Mouse (Mus musculus) midbrain, embryonic 15.5 days (tissue): Measurements from ENCODE around the gene Senp2. TPM values are rescaled to one million over a fixed set of nuclear protein-coding genes. Genes with fewer than 3 reads are reported as not detected.
A peak's percentile ranks its signal among the peaks of the same experiment; 100 is the strongest.
"Not testable (repeated sequence)": the region's sequence is repeated elsewhere in the genome, so short reads cannot be mapped to it uniquely, and the experiment has no call there.

ENCODE experiments used
- ATAC-seq: fragments of 200-750 bp; cut with Nextera tagmentation; replicated peaks from 2 replicates; pipeline ENCODE4 v1.8.0; 2017; ENCODE audit warnings: moderate TSS enrichment
- H3K27ac ChIP-seq: fragments of 300-500 bp; sonication (generic); 2 replicates; pipeline ENCODE4 v1.5.1; 2015; ENCODE audit warnings: mild to moderate bottlenecking, inconsistent platforms
- H3K27me3 ChIP-seq: fragments of 300-500 bp; sonication (generic); replicated peaks from 2 replicates; pipeline ENCODE4 v1.6.1; 2015; ENCODE audit warnings: inconsistent platforms
- H3K36me3 ChIP-seq: fragments of 300-500 bp; sonication (generic); replicated peaks from 2 replicates; pipeline ENCODE4 v1.6.1; 2015; ENCODE audit warnings: inconsistent platforms
- H3K4me1 ChIP-seq: fragments of 300-500 bp; sonication (generic); 2 replicates; pipeline ENCODE4 v1.6.1; 2015; ENCODE audit warnings: inconsistent platforms
- H3K4me2 ChIP-seq: fragments of 300-500 bp; sonication (generic); 2 replicates; pipeline ENCODE4 v1.6.1; 2015; ENCODE audit warnings: inconsistent platforms, mild to moderate bottlenecking, moderate library complexity
- H3K4me3 ChIP-seq: fragments of 300-500 bp; sonication (generic); 2 replicates; pipeline ENCODE4 v1.5.1; 2015; ENCODE audit warnings: mild to moderate bottlenecking, inconsistent platforms
- H3K9ac ChIP-seq: fragments of 300-500 bp; sonication (generic); 2 replicates; pipeline ENCODE4 v1.6.1; 2015; ENCODE audit warnings: mild to moderate bottlenecking, inconsistent platforms
- H3K9me3 ChIP-seq: fragments of 300-500 bp; sonication (generic); 2 replicates; pipeline ENCODE4 v1.6.1; 2016; ENCODE audit warnings: inconsistent platforms
- WGBS: fragments of 180-500 bp; shearing (Covaris S2); methylation state at CpG from one replicate; pipeline ENCODE4 v1.1.7; 2015; ENCODE audit warnings: mixed read lengths; 5-methylcytosine and 5-hydroxymethylcytosine counted together
- polyA plus RNA-seq: library from polyadenylated mRNA; unstranded; fragments of >200 nt; fragmentation: Nextera tagmentation; extraction: Ambion mirVana; gene quantifications from 2 replicates; pipeline ENCODE4 v1.2.1, GENCODE M21; 2015

The Senp2 gene
- 46.3 and 49.7 TPM in 2 replicates for polyA plus RNA-seq

- Histone ChIP-seq H3K4me3 (peak within 1 kb of the TSS; percentile 98), H3K36me3 (no peaks in the 10 kb centered on the region), H3K9me3 (no peaks in the 10 kb centered on the region), H3K4me2 (peak within 1 kb of the TSS; percentile 83), H3K27me3 (no peaks in the 10 kb centered on the region), H3K4me1 (peaks cover 18% of the 10 kb centered on the region), H3K9ac (peak within 1 kb of the TSS; percentile 82), H3K27ac (peak within 1 kb of the TSS; percentile 88)
- ATAC-seq: peak; percentile 99
- WGBS: under 1% methylated on average over 30 of the region's 45 CpGs
Measured at GRCm38 (mm10) chr16:22009099-22009584, at the start of gene Senp2. Senp2 (plus strand) TSS chr16:22009484.

- 88% methylated on average over 3 of the region's 3 CpGs for WGBS
- ATAC-seq: no peak
- no peaks in the 10 kb centered on the region for H3K9me3 ChIP-seq
- H3K4me1 ChIP-seq: no peaks in the 10 kb centered on the region
- H3K4me3 ChIP-seq: no peak overlapping the region
- H3K27ac ChIP-seq: no peak overlapping the region
- H3K27me3 ChIP-seq: no peaks in the 10 kb centered on the region
- no peak overlapping the region for H3K9ac ChIP-seq
- H3K4me2 ChIP-seq: no peak overlapping the region
- no peaks in the 10 kb centered on the region for H3K36me3 ChIP-seq
Measured at GRCm38 (mm10) chr16:21965576-21965975, 43.7 kb upstream of the Senp2 start.

DNA sequence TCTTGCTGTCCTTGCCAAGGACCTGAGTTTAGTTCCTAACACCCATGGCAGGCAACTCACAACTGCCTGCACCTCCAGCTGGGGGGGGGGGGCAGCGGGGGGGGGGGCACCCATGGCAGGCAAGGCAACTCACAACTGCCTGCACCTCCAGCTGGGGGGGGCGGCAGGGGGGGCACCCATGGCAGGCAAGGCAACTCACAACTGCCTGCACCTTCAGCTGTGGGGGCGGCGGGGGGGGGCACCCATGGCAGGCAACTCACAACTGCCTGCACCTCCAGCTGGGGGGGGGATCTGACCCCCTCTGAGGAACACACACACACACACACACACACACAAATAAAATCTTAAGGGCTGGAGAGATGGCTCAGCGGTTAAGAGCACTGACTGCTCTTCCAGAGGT is 39.4 kb upstream of the Senp2 start:
- H3K4me2 ChIP-seq: no peak overlapping the region
- H3K27ac ChIP-seq: no peak overlapping the region
- H3K9me3 ChIP-seq: no peaks in the 10 kb centered on the region
- WGBS: 74% methylated on average over 5 of the region's 5 CpGs
- no peaks in the 10 kb centered on the region for H3K36me3 ChIP-seq
- no peak overlapping the region for H3K4me3 ChIP-seq
- no peaks in the 10 kb centered on the region for H3K4me1 ChIP-seq
- H3K27me3 ChIP-seq: no peaks in the 10 kb centered on the region
- no peak for ATAC-seq
- no peak overlapping the region for H3K9ac ChIP-seq

- ATAC-seq: no peak
- H3K4me2 ChIP-seq: no peak overlapping the region
- no peaks in the 10 kb centered on the region for H3K4me1 ChIP-seq
- no peaks in the 10 kb centered on the region for H3K9me3 ChIP-seq
- no peak overlapping the region for H3K9ac ChIP-seq
- H3K27me3 ChIP-seq: no peaks in the 10 kb centered on the region
- WGBS: 89% methylated on average over 6 of the region's 6 CpGs
- no peak overlapping the region for H3K4me3 ChIP-seq
- H3K36me3 ChIP-seq: no peaks in the 10 kb centered on the region
- no peak overlapping the region for H3K27ac ChIP-seq
Measured at GRCm38 (mm10) chr16:21970536-21970935, 38.7 kb upstream of the Senp2 start.

- WGBS: 44% methylated on average over 4 of the region's 4 CpGs
Measured at GRCm38 (mm10) chr16:21971446-21971845, 37.8 kb upstream of the Senp2 start.

GRCm38 (mm10) chr16:21976203-21976602 is 33.1 kb upstream of the Senp2 start:
- WGBS: under 1% methylated on average over 16 of the region's 16 CpGs
- no peak overlapping the region for H3K9ac ChIP-seq

More at GRCm38 (mm10) chr16:21971446-21971845, 37.8 kb upstream of the Senp2 start:
- no peaks in the 10 kb centered on the region for H3K9me3 ChIP-seq
- no peak overlapping the region for H3K4me3 ChIP-seq
- H3K27ac ChIP-seq: no peak overlapping the region
- no peaks in the 10 kb centered on the region for H3K36me3 ChIP-seq
- H3K4me2 ChIP-seq: no peak overlapping the region
- peaks cover 7% of the 10 kb centered on the region for H3K4me1 ChIP-seq
- ATAC-seq: no peak
- H3K9ac ChIP-seq: no peak overlapping the region
- 0 out of 2 replicates have a peak, but pooled peaks cover 3% of the 10 kb centered on the region for H3K27me3 ChIP-seq

DNA sequence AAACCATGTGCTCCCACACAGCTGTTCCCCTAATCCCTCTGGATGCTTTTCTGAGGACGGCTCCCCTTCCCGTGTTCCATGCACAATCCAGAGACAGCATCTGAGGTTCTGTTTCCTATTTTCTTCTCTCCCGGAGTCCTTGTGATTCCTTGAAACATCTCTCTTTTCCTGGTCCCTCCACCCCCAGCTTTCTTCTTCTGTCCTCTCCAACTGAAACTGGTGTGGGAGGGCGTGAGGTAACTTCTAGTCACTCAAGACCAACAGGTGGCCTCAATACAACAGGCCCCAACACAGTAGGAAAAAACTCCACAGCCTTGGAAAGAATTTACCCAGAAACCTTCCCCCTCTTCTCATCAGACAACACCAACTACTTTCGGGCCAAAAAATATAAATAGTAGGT is 31.9 kb upstream of the Senp2 start:
- no peak for ATAC-seq
- Histone ChIP-seq H3K27ac (no peak overlapping the region), H3K9me3 (no peaks in the 10 kb centered on the region), H3K9ac (no peak overlapping the region), H3K4me2 (no peak overlapping the region), H3K4me1 (peaks cover 8% of the 10 kb centered on the region), H3K27me3 (0 out of 2 replicates have a peak, but pooled peaks cover 3% of the 10 kb centered on the region), H3K4me3 (no peak overlapping the region), H3K36me3 (no peaks in the 10 kb centered on the region)
- 79% methylated on average over 5 of the region's 5 CpGs for WGBS

More at GRCm38 (mm10) chr16:21976203-21976602, 33.1 kb upstream of the Senp2 start:
- no peak overlapping the region for H3K27ac ChIP-seq
- ATAC-seq: no peak
- H3K27me3 ChIP-seq: 0 out of 2 replicates have a peak, but pooled peaks cover 3% of the 10 kb centered on the region
- peak overlapping the region; percentile 41 for H3K4me2 ChIP-seq
- H3K36me3 ChIP-seq: no peaks in the 10 kb centered on the region
- H3K9me3 ChIP-seq: no peaks in the 10 kb centered on the region
- H3K4me1 ChIP-seq: peaks cover 8% of the 10 kb centered on the region
- H3K4me3 ChIP-seq: peak overlapping the region; percentile 10; the same call in 1 of the 2 replicates

GRCm38 (mm10) chr16:21983146-21983545 is 26.1 kb upstream of the Senp2 start:
- no peak overlapping the region for H3K4me2 ChIP-seq
- H3K9me3 ChIP-seq: no peaks in the 10 kb centered on the region
- H3K27me3 ChIP-seq: no peaks in the 10 kb centered on the region
- WGBS: 94% methylated on average over 9 of the region's 9 CpGs
- H3K27ac ChIP-seq: no peak overlapping the region
- H3K36me3 ChIP-seq: no peaks in the 10 kb centered on the region
- no peak overlapping the region for H3K4me3 ChIP-seq
- no peak for ATAC-seq
- H3K4me1 ChIP-seq: no peaks in the 10 kb centered on the region
- H3K9ac ChIP-seq: no peak overlapping the region

DNA sequence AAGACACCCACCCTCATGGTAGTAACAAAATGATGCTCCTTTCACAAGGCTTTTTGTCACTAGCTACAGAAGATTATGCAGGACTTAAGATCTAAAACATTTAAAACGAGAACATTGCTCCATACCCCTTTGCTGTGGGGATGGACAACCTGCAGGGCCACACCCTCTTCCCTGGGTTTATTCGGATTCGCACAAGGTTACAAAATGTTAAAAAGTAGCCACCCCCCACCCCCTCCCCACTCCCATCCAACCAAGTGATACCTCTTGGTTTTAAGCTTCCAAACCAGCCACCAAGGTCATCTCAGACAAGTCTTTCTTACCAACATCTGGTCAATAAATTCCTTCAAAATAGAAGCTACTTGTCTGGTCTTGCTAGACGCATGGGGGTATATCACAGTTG is 25.7 kb upstream of the Senp2 start:
- H3K4me1 ChIP-seq: no peaks in the 10 kb centered on the region
- H3K9me3 ChIP-seq: no peaks in the 10 kb centered on the region
- H3K27me3 ChIP-seq: no peaks in the 10 kb centered on the region
- WGBS: 95% methylated on average over 4 of the region's 4 CpGs
- H3K4me2 ChIP-seq: no peak overlapping the region
- H3K4me3 ChIP-seq: no peak overlapping the region
- ATAC-seq: no peak
- H3K36me3 ChIP-seq: no peaks in the 10 kb centered on the region
- H3K27ac ChIP-seq: no peak overlapping the region
- H3K9ac ChIP-seq: no peak overlapping the region

DNA sequence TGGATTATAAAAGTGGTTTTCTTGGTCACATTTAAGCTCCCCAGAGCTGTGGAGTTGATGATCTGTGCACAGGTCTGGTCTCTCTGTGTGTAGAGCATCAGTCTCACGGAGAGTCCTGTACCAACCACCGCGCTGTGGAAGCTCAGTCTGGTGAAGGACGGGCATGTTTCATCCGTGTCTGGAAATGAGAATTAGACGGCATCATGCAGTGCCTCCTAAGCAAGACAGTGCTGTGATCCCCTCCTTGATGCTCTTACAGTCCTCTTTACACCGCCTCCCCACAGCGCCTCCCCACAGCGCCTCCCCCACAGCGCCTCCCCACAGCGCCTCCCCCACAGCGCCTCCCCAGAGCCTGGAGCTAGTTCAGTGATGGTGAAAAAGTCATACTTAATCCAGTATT is 25.2 kb upstream of the Senp2 start:
- 83% methylated on average over 12 of the region's 12 CpGs for WGBS
- H3K27ac ChIP-seq: no peak overlapping the region
- no peaks in the 10 kb centered on the region for H3K9me3 ChIP-seq
- no peaks in the 10 kb centered on the region for H3K36me3 ChIP-seq
- no peak overlapping the region for H3K4me3 ChIP-seq
- H3K27me3 ChIP-seq: no peaks in the 10 kb centered on the region
- no peak for ATAC-seq
- no peak overlapping the region for H3K4me2 ChIP-seq
- H3K9ac ChIP-seq: no peak overlapping the region
- H3K4me1 ChIP-seq: no peaks in the 10 kb centered on the region

GRCm38 (mm10) chr16:21986191-21986590 is 23.1 kb upstream of the Senp2 start:
- no peak overlapping the region for H3K4me3 ChIP-seq
- WGBS: 50% methylated on average over 3 of the region's 3 CpGs
- no peak overlapping the region for H3K27ac ChIP-seq
- H3K9ac ChIP-seq: no peak overlapping the region
- H3K36me3 ChIP-seq: no peaks in the 10 kb centered on the region
- no peaks in the 10 kb centered on the region for H3K4me1 ChIP-seq
- no peak for ATAC-seq
- H3K9me3 ChIP-seq: no peaks in the 10 kb centered on the region
- no peaks in the 10 kb centered on the region for H3K27me3 ChIP-seq
- H3K4me2 ChIP-seq: no peak overlapping the region

DNA sequence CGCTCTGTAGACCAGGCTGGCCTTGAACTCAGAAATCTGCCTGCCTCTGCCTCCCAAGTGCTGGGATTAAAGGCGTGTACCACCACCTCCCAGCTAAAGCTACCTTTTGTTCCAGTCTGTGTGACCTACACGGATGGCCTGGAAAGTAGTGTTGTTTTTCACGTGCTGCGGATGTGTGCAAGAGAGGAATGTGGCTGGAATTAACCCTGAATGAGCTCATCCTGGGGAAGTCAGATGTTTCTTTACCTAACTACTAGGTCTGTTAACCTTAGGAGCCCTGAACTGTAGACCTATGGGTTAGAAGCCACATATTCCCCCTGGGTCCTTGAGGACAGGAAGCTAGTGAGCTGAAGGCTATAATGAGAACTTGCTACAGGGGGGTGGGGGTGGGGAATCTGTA is 21.3 kb upstream of the Senp2 start:
- Histone ChIP-seq H3K9ac (no peak overlapping the region), H3K27me3 (no peaks in the 10 kb centered on the region), H3K27ac (no peak overlapping the region), H3K36me3 (no peaks in the 10 kb centered on the region), H3K4me1 (no peaks in the 10 kb centered on the region), H3K9me3 (no peaks in the 10 kb centered on the region), H3K4me3 (no peak overlapping the region), H3K4me2 (no peak overlapping the region)
- ATAC-seq: no peak
- WGBS: 73% methylated on average over 5 of the region's 5 CpGs

- H3K36me3 ChIP-seq, H3K4me2 ChIP-seq, ATAC-seq, H3K9me3 ChIP-seq, H3K4me1 ChIP-seq, H3K9ac ChIP-seq, H3K27me3 ChIP-seq, H3K27ac ChIP-seq, H3K4me3 ChIP-seq: not testable (repeated sequence)
Measured at GRCm38 (mm10) chr16:21990893-21991292, 18.4 kb upstream of the Senp2 start.
